Mouse (Mus musculus): ENCODE measurements around the gene Cdk19. TPM values are rescaled to one million over a fixed set of nuclear protein-coding genes. Genes with fewer than 3 reads are reported as not detected.
A peak's percentile ranks its signal among the peaks of the same experiment; 100 is the strongest.
"Not testable (repeated sequence)": the region's sequence is repeated elsewhere in the genome, so short reads cannot be mapped to it uniquely, and the experiment has no call there.

Gene Cdk19
- polyA plus RNA-seq, 1 experiment from 2014 or later, result 7.0 TPM

DNA sequence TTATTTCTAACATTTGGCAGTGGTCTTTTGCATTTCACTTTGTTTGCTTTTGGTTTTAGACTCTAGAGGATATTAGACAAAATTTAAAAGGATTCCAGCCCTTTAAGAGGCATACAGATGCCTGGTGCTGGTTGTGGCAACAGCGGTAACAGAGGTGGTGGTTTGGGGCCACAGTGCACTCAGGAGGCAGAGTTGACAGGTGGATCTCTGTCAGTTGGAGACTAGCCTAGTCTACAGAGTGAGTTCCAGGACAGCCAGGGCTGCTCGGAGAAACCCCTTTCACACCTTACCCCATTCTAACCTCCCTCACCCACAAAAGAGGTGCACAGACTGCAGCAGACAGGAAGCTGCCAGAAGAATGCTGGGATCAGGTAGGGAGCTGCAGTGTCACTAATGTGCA is 82.4 kb downstream of the Cdk19 start:
- Histone ChIP-seq H3K4me2 (ENCODE audit: low read depth, low read length) (no peak overlapping the region), H3K9me3 (replicated peaks; ENCODE audit: control insufficient read depth, low read length) (no peaks in the 10 kb centered on the region), H3K27me3 (ENCODE audit: control insufficient read depth, insufficient read depth, low read length) (no peaks in the 10 kb centered on the region), H3K9ac (ENCODE audit: low read length) (no peak overlapping the region), H3K36me3 (ENCODE audit: control insufficient read depth, insufficient read depth) (no peaks in the 10 kb centered on the region), H3K4me3 (ENCODE audit: low read length) (no peak overlapping the region), H3K27ac (ENCODE audit: low read length) (no peak overlapping the region), H3K4me1 (ENCODE audit: control insufficient read depth, insufficient read depth, low read length) (peaks cover 27% of the 10 kb centered on the region)
- WGBS, result 77% methylated on average over 2 of the region's 2 CpGs
- peak; percentile 34; the same call in 1 of the 2 replicates for ATAC-seq (replicated peaks; ENCODE audit: extremely low read depth, insufficient read depth, low FRiP score)

DNA sequence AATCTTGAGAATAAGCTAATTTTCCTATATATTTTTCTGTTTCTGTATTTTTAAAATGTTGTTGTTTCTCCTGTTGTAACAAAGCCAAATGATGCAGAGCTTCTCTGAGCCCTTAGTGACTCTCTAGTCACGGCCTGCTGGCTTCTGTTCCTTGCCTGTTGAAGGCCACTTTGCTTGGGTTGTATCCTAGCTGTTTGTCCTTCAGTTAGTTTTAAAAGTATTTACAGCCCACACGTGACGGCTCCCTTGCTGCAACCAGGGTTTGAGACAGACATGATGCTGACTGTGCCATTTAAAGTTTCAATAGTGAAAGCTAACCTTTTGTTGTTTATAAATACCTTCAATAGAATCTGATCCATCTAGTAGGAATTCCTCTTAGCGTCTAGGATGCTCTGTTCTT is 83.3 kb downstream of the Cdk19 start:
- Histone ChIP-seq H3K9me3 (replicated peaks; ENCODE audit: control insufficient read depth, low read length) (no peaks in the 10 kb centered on the region), H3K4me3 (ENCODE audit: low read length) (no peak overlapping the region), H3K4me2 (ENCODE audit: low read depth, low read length) (no peak overlapping the region), H3K27ac (ENCODE audit: low read length) (0 out of 2 replicates have a peak overlapping the region, but pooled peaks have one; percentile 45), H3K27me3 (ENCODE audit: control insufficient read depth, insufficient read depth, low read length) (no peaks in the 10 kb centered on the region), H3K4me1 (ENCODE audit: control insufficient read depth, insufficient read depth, low read length) (peaks cover 18% of the 10 kb centered on the region), H3K9ac (ENCODE audit: low read length) (no peak overlapping the region), H3K36me3 (ENCODE audit: control insufficient read depth, insufficient read depth) (no peaks in the 10 kb centered on the region)
- no peak for ATAC-seq (replicated peaks; ENCODE audit: extremely low read depth, insufficient read depth, low FRiP score)
- WGBS, result 50% methylated on average over 4 of the region's 4 CpGs

DNA sequence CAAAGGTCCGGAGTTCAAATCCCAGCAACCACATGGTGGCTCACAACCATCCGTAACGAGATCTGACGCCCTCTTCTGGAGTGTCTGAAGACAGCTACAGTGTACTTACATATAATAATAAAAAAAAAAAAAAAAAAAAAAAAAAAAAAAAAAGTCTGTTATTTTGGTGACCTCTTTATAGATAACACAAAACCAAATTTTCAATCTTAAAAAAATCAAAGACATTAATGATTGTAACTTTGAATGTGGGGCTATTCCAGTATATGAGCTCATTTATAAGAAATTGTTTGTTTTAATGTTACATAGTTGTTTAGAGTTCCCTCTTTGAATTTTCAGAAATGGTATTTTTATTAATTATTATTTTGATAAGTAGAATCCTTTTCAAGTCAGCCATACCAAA is 85.1 kb downstream of the Cdk19 start:
- 89% methylated on average over 3 of the region's 4 CpGs for WGBS
- not testable (repeated sequence) for ATAC-seq (replicated peaks; ENCODE audit: extremely low read depth, insufficient read depth, low FRiP score); H3K4me2 ChIP-seq (ENCODE audit: low read depth, low read length)

DNA sequence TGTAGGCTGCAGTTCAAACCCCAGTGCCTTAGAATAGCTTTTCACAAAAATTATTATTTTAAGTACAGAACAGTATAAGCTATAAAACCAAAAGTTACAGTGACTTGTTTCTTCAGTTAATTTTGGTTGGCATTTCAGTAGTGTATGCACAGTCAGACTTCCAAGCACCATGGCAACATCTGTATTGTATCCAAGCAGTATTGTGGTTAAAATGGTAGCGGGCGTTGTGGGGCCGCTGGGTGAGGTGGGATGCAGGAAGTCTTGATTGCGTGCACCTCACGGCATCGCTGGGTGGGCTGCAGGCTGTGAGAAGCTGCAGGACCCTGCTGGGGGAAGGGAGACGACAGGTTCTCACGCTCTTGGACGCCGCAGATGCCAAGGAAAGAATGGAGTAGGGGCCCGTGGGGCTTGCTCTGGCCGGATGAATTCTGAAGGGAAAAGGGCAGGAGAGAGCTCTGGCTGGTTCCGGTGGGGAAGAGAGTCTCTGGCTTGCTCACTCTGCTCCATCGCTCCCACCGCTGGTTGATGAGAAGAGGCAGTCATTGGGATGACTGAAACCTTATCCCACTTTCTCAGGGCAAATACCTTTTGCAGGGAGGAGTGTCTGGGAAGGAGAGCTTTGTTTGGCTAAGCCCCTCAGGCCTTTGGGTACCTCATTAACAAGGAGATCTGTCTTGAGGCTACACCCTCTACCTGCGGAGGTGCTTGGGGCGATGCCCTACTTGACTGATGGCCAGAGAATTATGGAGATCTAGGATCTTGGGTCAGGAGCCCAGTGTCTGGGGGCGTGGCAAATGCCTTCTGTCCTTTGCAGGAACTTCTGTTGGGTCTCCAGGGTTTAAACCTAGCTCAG is 86.1 kb downstream of the Cdk19 start:
- no peak for ATAC-seq (replicated peaks; ENCODE audit: extremely low read depth, insufficient read depth, low FRiP score)
- H3K36me3 ChIP-seq (ENCODE audit: control insufficient read depth, insufficient read depth), result no peaks in the 10 kb centered on the region
- peaks cover 20% of the 10 kb centered on the region for H3K4me1 ChIP-seq (ENCODE audit: control insufficient read depth, insufficient read depth, low read length)
- H3K4me3 ChIP-seq (ENCODE audit: low read length), result peak overlapping the region; percentile 26
- H3K27ac ChIP-seq (ENCODE audit: low read length), result no peak overlapping the region
- H3K27me3 ChIP-seq (ENCODE audit: control insufficient read depth, insufficient read depth, low read length), result no peaks in the 10 kb centered on the region
- no peak overlapping the region for H3K9ac ChIP-seq (ENCODE audit: low read length)
- WGBS, result 29% methylated on average over 18 of the region's 18 CpGs
- H3K9me3 ChIP-seq (replicated peaks; ENCODE audit: control insufficient read depth, low read length), result no peaks in the 10 kb centered on the region
- H3K4me2 ChIP-seq (ENCODE audit: low read depth, low read length), result peak overlapping the region; percentile 58

More for the DNA sequence above, 85.1 kb downstream of the Cdk19 start:
- H3K36me3 ChIP-seq (ENCODE audit: control insufficient read depth, insufficient read depth); H3K4me3 ChIP-seq (ENCODE audit: low read length); H3K27ac ChIP-seq (ENCODE audit: low read length); H3K9ac ChIP-seq (ENCODE audit: low read length); H3K27me3 ChIP-seq (ENCODE audit: control insufficient read depth, insufficient read depth, low read length); H3K9me3 ChIP-seq (replicated peaks; ENCODE audit: control insufficient read depth, low read length): not testable (repeated sequence)
- H3K4me1 ChIP-seq (ENCODE audit: control insufficient read depth, insufficient read depth, low read length), result peaks cover 21% of the 10 kb centered on the region

DNA sequence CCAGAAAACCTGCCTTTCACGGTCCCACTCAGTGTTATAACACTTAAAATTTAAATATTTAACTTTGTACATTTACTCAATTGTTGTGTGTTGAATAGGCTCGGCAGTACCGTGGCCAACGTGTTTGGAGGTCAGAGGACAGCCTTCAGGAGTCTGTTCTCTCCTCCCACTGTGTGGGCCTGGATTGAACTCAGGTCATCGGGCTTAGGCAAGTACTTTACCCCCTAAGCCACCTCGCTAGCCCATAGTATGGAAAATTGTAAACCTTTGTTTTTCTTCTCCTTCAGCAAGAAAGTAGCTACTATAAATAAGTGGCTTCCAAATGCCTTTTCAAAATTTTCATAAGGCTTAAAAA is 86.7 kb downstream of the Cdk19 start:
- Histone ChIP-seq H3K27ac (ENCODE audit: low read length) (no peak overlapping the region), H3K4me2 (ENCODE audit: low read depth, low read length) (no peak overlapping the region), H3K4me3 (ENCODE audit: low read length) (no peak overlapping the region), H3K9me3 (replicated peaks; ENCODE audit: control insufficient read depth, low read length) (no peaks in the 10 kb centered on the region), H3K4me1 (ENCODE audit: control insufficient read depth, insufficient read depth, low read length) (peaks cover 16% of the 10 kb centered on the region), H3K9ac (ENCODE audit: low read length) (no peak overlapping the region), H3K27me3 (ENCODE audit: control insufficient read depth, insufficient read depth, low read length) (no peaks in the 10 kb centered on the region), H3K36me3 (ENCODE audit: control insufficient read depth, insufficient read depth) (no peaks in the 10 kb centered on the region)
- WGBS, result 66% methylated on average over 6 of the region's 6 CpGs
- ATAC-seq (replicated peaks; ENCODE audit: extremely low read depth, insufficient read depth, low FRiP score), result no peak

DNA sequence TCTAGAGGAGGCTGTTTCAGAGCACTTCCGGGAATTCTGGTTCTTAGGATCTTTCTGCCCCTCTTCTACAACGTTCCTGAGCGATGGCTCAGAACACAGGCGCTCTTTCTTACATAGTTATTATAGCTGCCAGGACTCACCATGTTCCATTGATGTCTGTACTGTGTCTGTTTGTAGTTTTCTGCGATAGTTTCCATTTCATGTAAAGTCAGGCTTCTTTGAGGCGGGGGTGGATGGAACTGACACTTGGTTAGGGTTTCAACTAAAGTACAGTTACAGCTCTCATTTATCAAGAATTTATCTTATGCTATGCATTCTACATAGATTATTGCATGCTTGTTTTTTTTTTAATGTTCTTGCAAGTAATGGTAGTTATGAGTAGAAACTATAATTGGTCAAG is 89.3 kb downstream of the Cdk19 start:
- Histone ChIP-seq H3K36me3 (ENCODE audit: control insufficient read depth, insufficient read depth) (no peaks in the 10 kb centered on the region), H3K9me3 (replicated peaks; ENCODE audit: control insufficient read depth, low read length) (no peaks in the 10 kb centered on the region), H3K27ac (ENCODE audit: low read length) (no peak overlapping the region), H3K4me3 (ENCODE audit: low read length) (no peak overlapping the region), H3K9ac (ENCODE audit: low read length) (no peak overlapping the region), H3K27me3 (ENCODE audit: control insufficient read depth, insufficient read depth, low read length) (no peaks in the 10 kb centered on the region), H3K4me1 (ENCODE audit: control insufficient read depth, insufficient read depth, low read length) (peaks cover 11% of the 10 kb centered on the region), H3K4me2 (ENCODE audit: low read depth, low read length) (no peak overlapping the region)
- WGBS, result 65% methylated on average over 6 of the region's 6 CpGs
- ATAC-seq (replicated peaks; ENCODE audit: extremely low read depth, insufficient read depth, low FRiP score), result no peak

DNA sequence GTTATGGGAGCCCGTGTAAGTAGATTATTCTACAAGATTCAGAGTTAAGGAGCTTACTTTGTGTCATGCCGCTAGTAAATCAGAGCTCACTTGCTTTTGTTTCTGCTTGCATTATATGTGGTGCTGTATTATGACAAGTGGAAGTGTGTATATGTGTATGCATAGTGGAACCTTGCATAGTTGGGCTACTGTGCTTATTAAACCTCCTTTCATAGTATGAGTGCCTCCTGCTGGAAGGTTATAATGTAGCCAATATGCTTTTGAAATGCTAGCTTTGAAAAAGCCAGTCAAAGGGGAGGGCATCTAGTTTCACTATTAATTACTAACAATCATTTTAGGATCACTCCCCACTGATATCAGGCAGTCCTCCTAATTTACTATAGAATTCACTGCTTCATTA is 89.7 kb downstream of the Cdk19 start:
- Histone ChIP-seq H3K36me3 (ENCODE audit: control insufficient read depth, insufficient read depth) (no peaks in the 10 kb centered on the region), H3K9me3 (replicated peaks; ENCODE audit: control insufficient read depth, low read length) (no peaks in the 10 kb centered on the region), H3K9ac (ENCODE audit: low read length) (no peak overlapping the region), H3K27ac (ENCODE audit: low read length) (no peak overlapping the region), H3K4me2 (ENCODE audit: low read depth, low read length) (no peak overlapping the region), H3K4me1 (ENCODE audit: control insufficient read depth, insufficient read depth, low read length) (peaks cover 11% of the 10 kb centered on the region), H3K4me3 (ENCODE audit: low read length) (no peak overlapping the region), H3K27me3 (ENCODE audit: control insufficient read depth, insufficient read depth, low read length) (no peaks in the 10 kb centered on the region)
- WGBS, result 85% methylated on average over 2 of the region's 2 CpGs
- ATAC-seq (replicated peaks; ENCODE audit: extremely low read depth, insufficient read depth, low FRiP score), result no peak

DNA sequence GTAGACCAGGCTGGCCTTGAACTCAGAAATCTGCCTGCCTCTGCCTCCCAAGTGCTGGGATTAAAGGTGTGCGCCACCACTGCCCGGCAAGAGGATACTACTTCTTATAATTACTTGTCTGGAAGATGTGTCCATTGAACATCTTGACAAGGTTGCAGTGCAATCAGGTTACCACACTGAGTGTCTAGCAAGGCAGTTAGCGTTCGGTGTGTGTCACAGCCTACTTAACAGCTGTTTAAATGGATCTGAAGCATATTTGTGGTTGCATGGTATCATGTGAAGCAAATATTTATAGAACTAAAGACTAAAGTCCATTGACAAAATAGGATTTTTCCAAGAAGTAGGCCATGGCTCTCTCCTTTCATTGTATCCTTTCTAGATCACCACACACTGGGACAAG is 90.8 kb downstream of the Cdk19 start:
- H3K4me2 ChIP-seq (ENCODE audit: low read depth, low read length), result no peak overlapping the region
- no peak overlapping the region for H3K27ac ChIP-seq (ENCODE audit: low read length)
- no peak for ATAC-seq (replicated peaks; ENCODE audit: extremely low read depth, insufficient read depth, low FRiP score)
- H3K9me3 ChIP-seq (replicated peaks; ENCODE audit: control insufficient read depth, low read length), result no peaks in the 10 kb centered on the region
- no peaks in the 10 kb centered on the region for H3K27me3 ChIP-seq (ENCODE audit: control insufficient read depth, insufficient read depth, low read length)
- H3K36me3 ChIP-seq (ENCODE audit: control insufficient read depth, insufficient read depth), result no peaks in the 10 kb centered on the region
- H3K4me3 ChIP-seq (ENCODE audit: low read length), result no peak overlapping the region
- peaks cover 11% of the 10 kb centered on the region for H3K4me1 ChIP-seq (ENCODE audit: control insufficient read depth, insufficient read depth, low read length)
- WGBS, result 96% methylated on average over 4 of the region's 4 CpGs
- no peak overlapping the region for H3K9ac ChIP-seq (ENCODE audit: low read length)

DNA sequence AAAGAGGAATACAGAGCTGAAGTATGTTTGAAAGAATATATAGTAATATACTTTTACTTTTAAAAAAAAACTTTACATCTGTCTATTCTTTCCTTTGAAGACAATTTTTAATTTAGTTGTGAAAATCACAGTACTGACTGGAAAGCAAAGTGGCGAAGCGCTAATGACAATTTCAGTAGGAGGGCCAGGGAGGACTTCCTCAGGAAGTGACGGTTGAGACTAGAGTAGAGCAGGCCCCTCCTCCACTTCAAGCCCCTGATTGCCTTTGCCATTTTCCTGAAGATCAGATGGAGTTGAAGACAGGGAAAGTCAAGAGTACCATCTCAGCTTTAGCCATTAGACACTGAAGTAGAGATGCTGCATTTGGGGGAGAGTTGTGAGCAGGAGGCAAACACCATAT is 92.6 kb downstream of the Cdk19 start:
- Histone ChIP-seq H3K9me3 (replicated peaks; ENCODE audit: control insufficient read depth, low read length) (no peaks in the 10 kb centered on the region), H3K27ac (ENCODE audit: low read length) (no peak overlapping the region), H3K4me2 (ENCODE audit: low read depth, low read length) (no peak overlapping the region), H3K4me1 (ENCODE audit: control insufficient read depth, insufficient read depth, low read length) (peaks cover 5% of the 10 kb centered on the region; the same call in 1 of the 2 replicates), H3K9ac (ENCODE audit: low read length) (no peak overlapping the region), H3K4me3 (ENCODE audit: low read length) (no peak overlapping the region), H3K36me3 (ENCODE audit: control insufficient read depth, insufficient read depth) (no peaks in the 10 kb centered on the region), H3K27me3 (ENCODE audit: control insufficient read depth, insufficient read depth, low read length) (no peaks in the 10 kb centered on the region)
- 70% methylated on average over 3 of the region's 3 CpGs for WGBS
- ATAC-seq (replicated peaks; ENCODE audit: extremely low read depth, insufficient read depth, low FRiP score), result no peak

Data from heart, embryonic 16.5 days (tissue).